Mouse (Mus musculus) heart, embryonic 13.5 days (tissue): Measurements from ENCODE around the gene Tcf3. TPM values are rescaled to one million over a fixed set of nuclear protein-coding genes. Genes with fewer than 3 reads are reported as not detected.

Experiments
- ATAC-seq: fragments of 200-750 bp; cut with Nextera tagmentation; 2 replicates; pipeline ENCODE4 v1.8.0; 2017; ENCODE audit warnings: moderate TSS enrichment; ENCODE audit not compliant: insufficient number of reproducible peaks, low FRiP score, low TSS enrichment; ENCODE audit errors: extremely low read depth
- H3K27ac ChIP-seq: fragments of 300-500 bp; sonication (generic); replicated peaks from 2 replicates; pipeline ENCODE4 v1.5.1; 2015; ENCODE audit warnings: moderate library complexity, mild to moderate bottlenecking, inconsistent platforms
- H3K27me3 ChIP-seq: fragments of 300-500 bp; sonication (generic); replicated peaks from 2 replicates; pipeline ENCODE4 v1.6.1; 2015; ENCODE audit warnings: mild to moderate bottlenecking, inconsistent platforms
- H3K36me3 ChIP-seq: fragments of 300-500 bp; sonication (generic); 2 replicates; pipeline ENCODE4 v1.6.1; 2015; ENCODE audit warnings: mild to moderate bottlenecking, inconsistent platforms
- H3K4me1 ChIP-seq: fragments of 300-500 bp; sonication (generic); 2 replicates; pipeline ENCODE4 v1.6.1; 2015; ENCODE audit warnings: inconsistent platforms
- H3K4me2 ChIP-seq: fragments of 300-500 bp; sonication (generic); 2 replicates; pipeline ENCODE4 v1.6.1; 2015; ENCODE audit warnings: inconsistent platforms, mild to moderate bottlenecking, moderate library complexity
- H3K4me3 ChIP-seq: fragments of 300-500 bp; sonication (generic); 2 replicates; pipeline ENCODE4 v1.5.1; 2015; ENCODE audit warnings: moderate library complexity, mild to moderate bottlenecking, inconsistent platforms
- H3K9ac ChIP-seq: fragments of 300-500 bp; sonication (generic); 2 replicates; pipeline ENCODE4 v1.6.1; 2015; ENCODE audit warnings: inconsistent platforms, mild to moderate bottlenecking, moderate library complexity
- H3K9me3 ChIP-seq: fragments of 300-500 bp; sonication (generic); 2 replicates; pipeline ENCODE4 v1.6.1; 2016; ENCODE audit warnings: inconsistent platforms
- WGBS: fragments of 180-500 bp; shearing (Covaris S2); methylation state at CpG from one replicate; pipeline ENCODE4 v1.1.7; 2015; ENCODE audit warnings: mixed read lengths; 5-methylcytosine and 5-hydroxymethylcytosine counted together
- polyA plus RNA-seq: library from polyadenylated mRNA; unstranded; fragments of >200 nt; fragmentation: Nextera tagmentation; extraction: Ambion mirVana; gene quantifications from 2 replicates; pipeline ENCODE4 v1.2.1, GENCODE M21; 2015

Gene Tcf3
- polyA plus RNA-seq, result 55.9 and 57.6 TPM in 2 replicates

GRCm38 (mm10) chr10:80433513-80434232 lies at the start of gene Tcf3:
TSS of gene Tcf3 (minus strand) at chr10:80433647.
- Histone ChIP-seq H3K36me3 (peaks cover 26% of the 10 kb centered on the region), H3K4me3 (peak within 1 kb of the TSS; percentile 99), H3K27ac (peak within 1 kb of the TSS; percentile 92), H3K4me2 (peak within 1 kb of the TSS; percentile 92), H3K4me1 (peaks cover 49% of the 10 kb centered on the region), H3K9ac (peak within 1 kb of the TSS; percentile 100), H3K27me3 (peaks cover 8% of the 10 kb centered on the region), H3K9me3 (no peaks in the 10 kb centered on the region)
- ATAC-seq, result peak; percentile 77
- under 1% methylated on average over 47 of the region's 61 CpGs for WGBS

- H3K4me2 ChIP-seq, result no peak overlapping the region
Observed at GRCm38 (mm10) chr10:80481002-80481401, 47.6 kb upstream of the Tcf3 start.

GRCm38 (mm10) chr10:80478531-80478930 lies 45.1 kb upstream of the Tcf3 start:
- ATAC-seq, result no peak
- no peak overlapping the region for H3K4me3 ChIP-seq
- no peak overlapping the region for H3K4me2 ChIP-seq
- H3K27ac ChIP-seq, result no peak overlapping the region
- 68% methylated on average over 5 of the region's 5 CpGs for WGBS
- H3K4me1 ChIP-seq, result peaks cover 14% of the 10 kb centered on the region
- no peaks in the 10 kb centered on the region for H3K9me3 ChIP-seq
- H3K27me3 ChIP-seq, result peaks cover 64% of the 10 kb centered on the region
- H3K9ac ChIP-seq, result no peak overlapping the region
- H3K36me3 ChIP-seq, result no peaks in the 10 kb centered on the region

More at GRCm38 (mm10) chr10:80481002-80481401, 47.6 kb upstream of the Tcf3 start:
- Histone ChIP-seq H3K9ac (no peak overlapping the region), H3K4me3 (no peak overlapping the region), H3K4me1 (peaks cover 6% of the 10 kb centered on the region; the same call in 1 of the 2 replicates), H3K9me3 (no peaks in the 10 kb centered on the region), H3K36me3 (no peaks in the 10 kb centered on the region), H3K27ac (no peak overlapping the region), H3K27me3 (peaks cover 80% of the 10 kb centered on the region)
- ATAC-seq, result no peak
- whole genome bisulfite sequencing, result 19% methylated on average over 5 of the region's 5 CpGs

- H3K27me3 ChIP-seq, result peaks cover 66% of the 10 kb centered on the region
- no peaks in the 10 kb centered on the region for H3K36me3 ChIP-seq
- H3K4me1 ChIP-seq, result peaks cover 14% of the 10 kb centered on the region
- H3K4me3 ChIP-seq, result peak overlapping the region; percentile 64
- H3K27ac ChIP-seq, result 0 out of 2 replicates have a peak overlapping the region, but pooled peaks have one; percentile 39
- H3K9ac ChIP-seq, result peak overlapping the region; percentile 80
- H3K9me3 ChIP-seq, result no peaks in the 10 kb centered on the region
- peak overlapping the region; percentile 84 for H3K4me2 ChIP-seq
- WGBS, result 2% methylated on average over 58 of the region's 58 CpGs
- peak; percentile 85 for ATAC-seq
Observed at GRCm38 (mm10) chr10:80475290-80475959, 42.0 kb upstream of the Tcf3 start.

- H3K4me2 ChIP-seq, result no peak overlapping the region; the same call in 1 of the 2 replicates
- 61% methylated on average over 5 of the region's 5 CpGs for WGBS
Observed at GRCm38 (mm10) chr10:80465066-80465465, 31.6 kb upstream of the Tcf3 start.

GRCm38 (mm10) chr10:80464381-80465035 lies 31.1 kb upstream of the Tcf3 start:
- ATAC-seq, result no peak

More at GRCm38 (mm10) chr10:80465066-80465465, 31.6 kb upstream of the Tcf3 start:
- Histone ChIP-seq H3K27ac (peak overlapping the region; percentile 61), H3K4me1 (peaks cover 25% of the 10 kb centered on the region), H3K27me3 (peaks cover 37% of the 10 kb centered on the region), H3K9me3 (no peaks in the 10 kb centered on the region), H3K4me3 (no peak overlapping the region), H3K36me3 (no peaks in the 10 kb centered on the region), H3K9ac (0 out of 2 replicates have a peak overlapping the region, but pooled peaks have one; percentile 8)
- no peak for ATAC-seq

GRCm38 (mm10) chr10:80461346-80461745 lies 27.9 kb upstream of the Tcf3 start:
- ATAC-seq, result no peak
- Histone ChIP-seq H3K4me1 (peaks cover 25% of the 10 kb centered on the region), H3K9ac (no peak overlapping the region), H3K4me3 (no peak overlapping the region), H3K27ac (no peak overlapping the region), H3K27me3 (peaks cover 11% of the 10 kb centered on the region), H3K4me2 (no peak overlapping the region), H3K36me3 (no peaks in the 10 kb centered on the region), H3K9me3 (no peaks in the 10 kb centered on the region)
- 68% methylated on average over 7 of the region's 7 CpGs for WGBS

More at GRCm38 (mm10) chr10:80464381-80465035, 31.1 kb upstream of the Tcf3 start:
- H3K4me2 ChIP-seq, result peak overlapping the region; percentile 49
- peaks cover 31% of the 10 kb centered on the region for H3K27me3 ChIP-seq
- 12% methylated on average over 18 of the region's 19 CpGs for WGBS
- H3K9ac ChIP-seq, result 0 out of 2 replicates have a peak overlapping the region, but pooled peaks have one; percentile 8
- peaks cover 25% of the 10 kb centered on the region for H3K4me1 ChIP-seq
- H3K36me3 ChIP-seq, result no peaks in the 10 kb centered on the region
- peak overlapping the region; percentile 14; the same call in 1 of the 2 replicates for H3K4me3 ChIP-seq
- H3K27ac ChIP-seq, result peak overlapping the region; percentile 61
- H3K9me3 ChIP-seq, result no peaks in the 10 kb centered on the region

- peaks cover 25% of the 10 kb centered on the region for H3K4me1 ChIP-seq
- 70% methylated on average over 4 of the region's 4 CpGs for WGBS
- H3K4me2 ChIP-seq, result no peak overlapping the region
- no peaks in the 10 kb centered on the region for H3K36me3 ChIP-seq
- H3K27ac ChIP-seq, result no peak overlapping the region
- peaks cover 7% of the 10 kb centered on the region for H3K27me3 ChIP-seq
- H3K4me3 ChIP-seq, result no peak overlapping the region
- no peak for ATAC-seq
- no peaks in the 10 kb centered on the region for H3K9me3 ChIP-seq
- H3K9ac ChIP-seq, result no peak overlapping the region
Observed at GRCm38 (mm10) chr10:80460324-80460723, 26.9 kb upstream of the Tcf3 start.

- no peak for ATAC-seq
- 84% methylated on average over 11 of the region's 11 CpGs for WGBS
- peaks cover 1% of the 10 kb centered on the region; the same call in 1 of the 2 replicates for H3K9me3 ChIP-seq
- H3K9ac ChIP-seq, result no peak overlapping the region
- no peak overlapping the region for H3K4me3 ChIP-seq
- peaks cover 4% of the 10 kb centered on the region; the same call in 1 of the 2 replicates for H3K27me3 ChIP-seq
- H3K36me3 ChIP-seq, result no peaks in the 10 kb centered on the region
- H3K27ac ChIP-seq, result no peak overlapping the region
- H3K4me1 ChIP-seq, result peaks cover 19% of the 10 kb centered on the region
- no peak overlapping the region for H3K4me2 ChIP-seq
Observed at GRCm38 (mm10) chr10:80459671-80460070, 26.2 kb upstream of the Tcf3 start.

- ATAC-seq, result no peak
- Histone ChIP-seq H3K4me1 (peaks cover 15% of the 10 kb centered on the region), H3K4me3 (no peak overlapping the region), H3K9me3 (peaks cover 2% of the 10 kb centered on the region; the same call in 1 of the 2 replicates), H3K36me3 (no peaks in the 10 kb centered on the region), H3K9ac (no peak overlapping the region), H3K27ac (no peak overlapping the region), H3K4me2 (no peak overlapping the region), H3K27me3 (peaks cover 4% of the 10 kb centered on the region; the same call in 1 of the 2 replicates)
- WGBS, result 78% methylated on average over 10 of the region's 10 CpGs
Observed at GRCm38 (mm10) chr10:80459236-80459635, 25.8 kb upstream of the Tcf3 start.

GRCm38 (mm10) chr10:80455697-80456096 lies 22.2 kb upstream of the Tcf3 start:
- H3K4me1 ChIP-seq, result 0 out of 2 replicates have a peak, but pooled peaks cover 5% of the 10 kb centered on the region
- no peak overlapping the region for H3K27ac ChIP-seq
- H3K4me3 ChIP-seq, result no peak overlapping the region
- H3K4me2 ChIP-seq, result no peak overlapping the region
- H3K27me3 ChIP-seq, result peaks cover 31% of the 10 kb centered on the region
- no peak overlapping the region for H3K9ac ChIP-seq
- peaks cover 2% of the 10 kb centered on the region; the same call in 1 of the 2 replicates for H3K9me3 ChIP-seq
- WGBS, result 76% methylated on average over 5 of the region's 5 CpGs
- ATAC-seq, result no peak
- H3K36me3 ChIP-seq, result no peaks in the 10 kb centered on the region
